ENCODE assay signal across 22 mouse cellular contexts in genomic region chr7:99592669-99593068, GRCm38 (mm10). TPM values are rescaled to one million over a fixed set of nuclear protein-coding genes. Genes with fewer than 3 reads are reported as not detected.
DNase-seq lines count a peak whose midpoint lies in the region; ATAC-seq lines count a peak whose summit lies in the region.
"Had no signal": no experiment of that assay in that cellular context is flagged by ENCODE, and none has a peak within 500 bp of the region (broad histone marks: within the 10 kb centered on the region; RNA-seq: fewer than 3 reads in every experiment).

No protein-coding gene starts in this region.

- peaks cover 3% of the 10 kb centered on the region for H3K36me3 ChIP-seq in heart, embryonic 11.5 days (ENCODE audit: control insufficient read depth, insufficient read depth, low read length)
- peaks cover 30% of the 10 kb centered on the region for H3K36me3 ChIP-seq in liver, embryonic 11.5 days (ENCODE audit: control insufficient read depth, insufficient read depth, low read length)

- no peak overlapping the region for H3K9ac ChIP-seq in heart, embryonic 11.5 days (ENCODE audit: low read depth, low read length)
- peak overlapping the region; percentile 58 for H3K9ac ChIP-seq in liver, embryonic 11.5 days (ENCODE audit: low read depth, low read length)
- H3K9ac ChIP-seq: forebrain, embryonic 12.5 days; heart, embryonic 13.5 days; hindbrain, embryonic 14.5 days; midbrain, embryonic 15.5 days; neural tube, embryonic 15.5 days had no signal

- H3K27me3 ChIP-seq in heart, embryonic 11.5 days (ENCODE audit: control insufficient read depth, insufficient read depth, low read length), result no peaks in the 10 kb centered on the region
- H3K27me3 ChIP-seq in liver, embryonic 11.5 days (replicated peaks; ENCODE audit: control insufficient read depth, insufficient read depth, low read length), result no peaks in the 10 kb centered on the region
- H3K27me3 ChIP-seq: forebrain, embryonic 12.5 days; heart, embryonic 13.5 days; megakaryocyte, embryonic 14.5 days; midbrain, embryonic 15.5 days; neural tube, embryonic 15.5 days had no signal

- ATAC-seq in heart, embryonic 11.5 days (replicated peaks; ENCODE audit: insufficient number of reproducible peaks, low FRiP score, low TSS enrichment), result peak; percentile 58; the same call in 1 of the 2 replicates
- peak; percentile 63 for ATAC-seq in liver, embryonic 11.5 days (replicated peaks; ENCODE audit: low FRiP score)
- ATAC-seq in megakaryocyte-erythroid progenitor cell, adult 5-6 weeks (replicated peaks; ENCODE audit: low FRiP score, low TSS enrichment, poor library complexity, severe bottlenecking), result 0 out of 2 replicates have a peak, but pooled peaks have one; percentile 8
- ATAC-seq in granulocyte monocyte progenitor cell, adult 5-6 weeks (replicated peaks; ENCODE audit: poor library complexity, severe bottlenecking), result no peak
- ATAC-seq: midbrain, embryonic 15.5 days had no signal

- no peaks in the 10 kb centered on the region for H3K9me3 ChIP-seq in heart, embryonic 11.5 days (replicated peaks; ENCODE audit: control insufficient read depth, low read length)
- H3K9me3 ChIP-seq in liver, embryonic 11.5 days (ENCODE audit: control insufficient read depth, low read length), result no peaks in the 10 kb centered on the region
- H3K9me3 ChIP-seq: forebrain, embryonic 12.5 days; heart, embryonic 13.5 days; megakaryocyte, embryonic 14.5 days; midbrain, embryonic 15.5 days; neural tube, embryonic 15.5 days had no signal

- H3K4me3 ChIP-seq in heart, embryonic 11.5 days (ENCODE audit: low read depth, low read length), result no peak overlapping the region
- H3K4me3 ChIP-seq in liver, embryonic 11.5 days (ENCODE audit: low read depth, low read length), result peak overlapping the region; percentile 65
- H3K4me3 ChIP-seq: forebrain, embryonic 12.5 days; heart, embryonic 13.5 days; layer of hippocampus, adult 2 months; megakaryocyte, embryonic 14.5 days; midbrain, embryonic 15.5 days; neural tube, embryonic 15.5 days had no signal

- no peaks in the 10 kb centered on the region for H3K4me1 ChIP-seq in heart, embryonic 11.5 days (ENCODE audit: control insufficient read depth, insufficient read depth, low read length)
- H3K4me1 ChIP-seq in liver, embryonic 11.5 days (replicated peaks; ENCODE audit: control insufficient read depth, insufficient read depth, low read length), result peaks cover 46% of the 10 kb centered on the region
- H3K4me1 ChIP-seq: midbrain, embryonic 15.5 days; neural tube, embryonic 15.5 days had no signal

- DNase-seq in heart, adult 11 months, result no peak
- DNase-seq in c-Kit-positive CD71-negative TER-119-negative erythroid progenitor cells, embryonic 14.5 days (ENCODE audit: low read depth), result peak; percentile 32
- DNase-seq in liver, embryonic 11.5 days (ENCODE audit: low spot score), result no peak
- no peak for DNase-seq in right cerebral cortex, postnatal 14 days
- no peak for DNase-seq in lung, postnatal 14 days
- DNase-seq: cerebellum, adult 9-11 months; gastrocnemius, postnatal 25 days; kidney, adult 8-10 months; kidney, postnatal 14 days; left cerebral cortex, postnatal 4 days; lung, postnatal 10 days; thymus, postnatal 36 days had no signal

- H3K27ac ChIP-seq in heart, embryonic 11.5 days (ENCODE audit: low read depth, low read length), result no peak overlapping the region; the same call in 1 of the 2 replicates
- peak overlapping the region; percentile 99 for H3K27ac ChIP-seq in liver, embryonic 11.5 days (ENCODE audit: low read depth, low read length)
- H3K27ac ChIP-seq: forebrain, embryonic 12.5 days; heart, embryonic 13.5 days; hindbrain, embryonic 14.5 days; layer of hippocampus, adult 2 months; midbrain, embryonic 15.5 days; neural tube, embryonic 15.5 days had no signal

- peak overlapping the region; percentile 39; the same call in 1 of the 2 replicates for H3K4me2 ChIP-seq in heart, embryonic 11.5 days
- H3K4me2 ChIP-seq in liver, embryonic 11.5 days, result peak overlapping the region; percentile 69
- H3K4me2 ChIP-seq: forebrain, embryonic 12.5 days; heart, embryonic 13.5 days; hindbrain, embryonic 14.5 days; midbrain, embryonic 15.5 days; neural tube, embryonic 15.5 days had no signal

- WGBS in heart, embryonic 11.5 days (ENCODE audit: insufficient replicate concordance), result 77% methylated on average over 3 of the region's 3 CpGs
- WGBS in liver, embryonic 11.5 days, result 56% methylated on average over 3 of the region's 3 CpGs

RNA-seq across cellular contexts. Expression of gene Tpbgl, which starts 34.2 kb away (rescaled TPM):
- 1.4 and 1.5 TPM in 2 replicates for polyA plus RNA-seq in heart, embryonic 11.5 days (2014; fragmentation: Nextera tagmentation; extraction: Ambion mirVana)
- polyA plus RNA-seq in liver, embryonic 11.5 days (2014; fragmentation: Nextera tagmentation; extraction: Ambion mirVana), result 0.53 and 0.78 TPM in 2 replicates
- total RNA-seq in megakaryocyte-erythroid progenitor cell, adult 5-6 weeks (2014; fragmentation: Nextera tagmentation), result 0.35 TPM in 1 of 2 replicates, not detected in the other
- 0.05 TPM in 1 of 2 replicates, not detected in the other for total RNA-seq in megakaryocyte-erythroid progenitor cell, adult 5-6 weeks (2017)
- not detected in 2 replicates for total RNA-seq in granulocyte monocyte progenitor cell, adult 5-6 weeks (2014; fragmentation: Nextera tagmentation)
- total RNA-seq in granulocyte monocyte progenitor cell, adult 5-6 weeks (2017), result not detected in 2 replicates

RNA-seq across cellular contexts. Expression of gene Arrb1, which starts 57.4 kb away (rescaled TPM):
- 4.9 and 5.3 TPM in 2 replicates for polyA plus RNA-seq in heart, embryonic 11.5 days (2014; fragmentation: Nextera tagmentation; extraction: Ambion mirVana)
- 27.9 and 28.9 TPM in 2 replicates for polyA plus RNA-seq in liver, embryonic 11.5 days (2014; fragmentation: Nextera tagmentation; extraction: Ambion mirVana)
- total RNA-seq in megakaryocyte-erythroid progenitor cell, adult 5-6 weeks (2014; fragmentation: Nextera tagmentation), result 59.0 and 91.0 TPM in 2 replicates
- 70.4 and 96.2 TPM in 2 replicates for total RNA-seq in megakaryocyte-erythroid progenitor cell, adult 5-6 weeks (2017)
- total RNA-seq in granulocyte monocyte progenitor cell, adult 5-6 weeks (2014; fragmentation: Nextera tagmentation), result 35.3 and 40.1 TPM in 2 replicates
- total RNA-seq in granulocyte monocyte progenitor cell, adult 5-6 weeks (2017), result 24.1 and 36.6 TPM in 2 replicates
